ENCODE assay signal across 11 mouse cellular contexts in genomic region chr5:142071322-142071721, GRCm38 (mm10).
DNase-seq lines count a peak whose midpoint lies in the region.
"Had no signal": no experiment of that assay in that cellular context is flagged by ENCODE, and none has a peak within 500 bp of the region (broad histone marks: within the 10 kb centered on the region; RNA-seq: fewer than 3 reads in every experiment).

No protein-coding gene starts in this region.

- peak; percentile 64 for DNase-seq in cerebellum, adult 11-12 months
- DNase-seq in cerebellum, adult 11 months = no peak
- peak; percentile 45 to 49 for DNase-seq in cerebellum, adult 18-20 months
- DNase-seq in cerebellum, adult 9-11 months = peak; percentile 59
- DNase-seq in cerebellum, postnatal 36 days = peak; percentile 48 to 58
- no peak for DNase-seq in urinary bladder, postnatal 10 days (ENCODE audit: low spot score)
- no peak for DNase-seq in adrenal gland, postnatal 10 days
- DNase-seq: adrenal gland, postnatal 25 days; embryo, embryonic 11 days; heart, postnatal 36 days; kidney, adult 8-10 months had no signal

Comparison
In these comparisons a context has a peak if more than half of its experiments do, and no peak if none do; other contexts are left out.
1. DNase-seq: peak in cerebellum, adult 11-12 months (single experiment), cerebellum, adult 18-20 months (2 of 2), cerebellum, adult 9-11 months (single experiment) and cerebellum, postnatal 36 days (2 of 2); none in cerebellum, adult 11 months (single experiment), urinary bladder, postnatal 10 days (single experiment) and adrenal gland, postnatal 10 days (single experiment).